Mouse (Mus musculus) heart, adult 2 months (tissue): ENCODE measurements at regions not wholly inside any gene's neighbourhood (a gene's known extent, or its start where the extent isn't known, plus 50 kb on each side); places are given as distances from the start of the nearest gene placed in this dataset.

Experiments
- DNase-seq, 2 experiments: peaks; one replicate each; pipeline ENCODE4 v3.0.0; 2021
- H3K27ac ChIP-seq: fragments of 200-600 bp; 2 replicates; pipeline ENCODE4 v1.8.1; 2022
- H3K27me3 ChIP-seq: fragments of 200-500 bp; 2 replicates; pipeline ENCODE4 v1.6.1; 2012; ENCODE audit warnings: mild to moderate bottlenecking, low read length, inconsistent platforms, mixed read lengths; ENCODE audit not compliant: control insufficient read depth, insufficient read depth
- H3K36me3 ChIP-seq: fragments of 200-500 bp; 2 replicates; pipeline ENCODE4 v1.6.1; 2012; ENCODE audit warnings: low read length, inconsistent platforms; ENCODE audit not compliant: control insufficient read depth, insufficient read depth
- H3K4me1 ChIP-seq: fragments of 200-500 bp; 2 replicates; pipeline ENCODE4 v1.6.1; 2011; ENCODE audit warnings: low read length; ENCODE audit not compliant: control insufficient read depth, insufficient read depth
- H3K4me3 ChIP-seq: fragments of 200-600 bp; 2 replicates; pipeline ENCODE4 v1.8.1; 2022
- H3K79me2 ChIP-seq: fragments of 200-500 bp; replicated peaks from 2 replicates; pipeline ENCODE4 v1.6.1; 2012; ENCODE audit warnings: mild to moderate bottlenecking, inconsistent platforms, low read length, moderate library complexity, mixed read lengths; ENCODE audit not compliant: control insufficient read depth, insufficient read depth
- H3K9ac ChIP-seq: fragments of 200-500 bp; 2 replicates; pipeline ENCODE4 v1.6.1; 2012; ENCODE audit warnings: low read depth, mild to moderate bottlenecking, control low read depth, inconsistent platforms, low read length, mixed read lengths
- CTCF ChIP-seq: fragments of 200-600 bp; IDR thresholded peaks from 2 replicates; pipeline ENCODE4 v1.8.1; 2022; ENCODE audit warnings: antibody characterized with exemption, mild to moderate bottlenecking, moderate library complexity
- EP300 ChIP-seq: fragments of 200-500 bp; IDR thresholded peaks from 2 replicates; pipeline ENCODE4 v1.6.1; 2011; ENCODE audit warnings: low read depth, low read length, control low read depth; ENCODE audit not compliant: insufficient read depth
- POLR2A ChIP-seq: fragments of 200-500 bp; IDR thresholded peaks from 2 replicates; pipeline ENCODE4 v1.6.1; 2011; ENCODE audit warnings: mild to moderate bottlenecking, low read depth, low read length, control low read depth; ENCODE audit not compliant: insufficient read depth
- WGBS: fragments of 180-500 bp; shearing (Covaris S2); methylation state at CpG from one replicate; pipeline ENCODE4 v1.1.7; 2018; 5-methylcytosine and 5-hydroxymethylcytosine counted together
- intact Hi-C: fragments of 180-260 bp; cut with DNase I; formaldehyde crosslinking; loops from one replicate; pipeline ENCODE4 v1.15.1; 2025

DNA sequence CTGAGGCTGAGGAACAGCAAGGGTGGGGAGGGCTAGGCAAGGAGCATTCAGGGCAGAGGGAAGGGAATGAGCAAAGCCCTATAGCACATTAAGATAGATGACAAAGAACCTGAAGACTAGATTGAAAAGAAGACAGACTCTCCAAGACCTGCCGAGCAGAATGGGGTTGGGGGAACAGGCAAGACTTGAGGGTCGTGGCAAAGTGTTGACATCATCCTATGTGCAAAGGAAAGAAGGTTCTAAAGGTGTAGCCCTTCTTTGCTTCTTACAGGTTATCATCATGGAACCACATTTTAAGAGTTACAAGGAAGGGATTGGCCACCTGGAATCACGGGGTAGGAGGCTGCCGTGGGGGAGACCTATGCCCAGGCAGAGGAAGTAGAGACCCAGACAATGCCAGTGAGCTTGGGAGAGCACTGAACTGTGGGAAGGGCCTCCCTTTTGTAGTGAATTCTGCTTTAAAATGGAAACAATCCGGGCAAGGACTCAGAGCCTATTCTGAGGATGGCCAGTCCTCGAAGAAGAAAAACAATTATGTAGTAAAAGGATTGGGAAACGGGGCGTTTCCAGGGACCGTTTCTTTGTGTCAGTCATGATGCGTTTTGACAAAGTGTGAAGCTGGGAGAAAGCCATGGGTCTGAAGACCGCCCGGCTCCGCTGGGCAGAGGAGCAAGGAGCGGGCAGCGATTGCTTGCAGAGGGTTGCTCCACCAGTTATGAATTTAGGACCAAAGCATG is 55.5 kb upstream of the Cox10 start:
- H3K9ac ChIP-seq: no peak overlapping the region
- DNase-seq: no peak
- no peaks in the 10 kb centered on the region for H3K4me1 ChIP-seq
- no peak overlapping the region for H3K27ac ChIP-seq
- no peaks in the 10 kb centered on the region for H3K36me3 ChIP-seq
- WGBS: 86% methylated on average over 15 of the region's 15 CpGs
- no peak overlapping the region for H3K4me3 ChIP-seq
- no peaks in the 10 kb centered on the region for H3K27me3 ChIP-seq
- TF ChIP-seq EP300 (no peak), POLR2A (no peak), CTCF (no peak)
- intact Hi-C loops: no loop called here
- no peaks in the 10 kb centered on the region for H3K79me2 ChIP-seq
